Mouse (Mus musculus) spleen, adult 2 months (tissue): ENCODE measurements around the gene Ism1. TPM values are rescaled to one million over a fixed set of nuclear protein-coding genes. Genes with fewer than 3 reads are reported as not detected.

Source experiments
- DNase-seq, 2 experiments: peaks; one replicate each; pipeline versions ENCODE4 v3.0.0 to v3.0.0-alpha.2; 2012 to 2021; ENCODE audit warnings: low spot score in 2 of 2, low read depth in 1 of 2
- H3K27ac ChIP-seq: fragments of 200-500 bp; 2 replicates; pipeline ENCODE4 v1.5.1; 2012; ENCODE audit warnings: low read length, inconsistent platforms; ENCODE audit not compliant: insufficient read depth
- H3K27me3 ChIP-seq: fragments of 200-500 bp; 2 replicates; pipeline ENCODE4 v1.6.1; 2012; ENCODE audit warnings: mild to moderate bottlenecking, moderate library complexity, low read length, inconsistent platforms; ENCODE audit not compliant: control insufficient read depth, insufficient read depth
- H3K36me3 ChIP-seq: fragments of 200-500 bp; 2 replicates; pipeline ENCODE4 v1.6.1; 2012; ENCODE audit warnings: mild to moderate bottlenecking, low read length, inconsistent platforms; ENCODE audit not compliant: control insufficient read depth, insufficient read depth
- H3K4me1 ChIP-seq: fragments of 200-500 bp; 2 replicates; pipeline ENCODE4 v1.6.1; 2011; ENCODE audit warnings: inconsistent platforms; ENCODE audit not compliant: control insufficient read depth, insufficient read depth, insufficient read length
- H3K4me3 ChIP-seq: fragments of 200-500 bp; 2 replicates; pipeline ENCODE4 v1.5.1; 2011; ENCODE audit warnings: mild to moderate bottlenecking, inconsistent platforms; ENCODE audit not compliant: insufficient read depth, insufficient read length; ENCODE audit errors: extremely low read depth
- CTCF ChIP-seq: fragments of 200-500 bp; IDR thresholded peaks from 2 replicates; pipeline ENCODE4 v1.5.1; 2011; ENCODE audit warnings: mild to moderate bottlenecking, inconsistent platforms; ENCODE audit not compliant: insufficient read depth, insufficient read length, insufficient replicate concordance; ENCODE audit errors: extremely low read depth
- POLR2A ChIP-seq: fragments of 200-500 bp; IDR thresholded peaks from 2 replicates; pipeline ENCODE4 v1.6.1; 2011; ENCODE audit warnings: low read depth, low read length, inconsistent platforms
- WGBS: fragments of 180-500 bp; shearing (Covaris S2); methylation state at CpG from one replicate; pipeline ENCODE4 v1.1.7; 2018; 5-methylcytosine and 5-hydroxymethylcytosine counted together
- polyA plus RNA-seq: library from polyadenylated mRNA; depleted of rRNA; stranded (reverse); fragments of >200 nt; gene quantifications from 2 replicates; pipeline ENCODE4 v1.2.3, GENCODE M21; 2012

Gene Ism1
- polyA plus RNA-seq, 1 experiment: 0.28 TPM

GRCm38 (mm10) chr2:139725328-139725727, 47.4 kb downstream of the Ism1 start:
- H3K4me1 ChIP-seq: no peaks in the 10 kb centered on the region
- no peak for DNase-seq
- 52% methylated on average over 3 of the region's 3 CpGs for WGBS
- H3K27me3 ChIP-seq: no peaks in the 10 kb centered on the region
- H3K27ac ChIP-seq: no peak overlapping the region
- H3K36me3 ChIP-seq: no peaks in the 10 kb centered on the region
- no peak overlapping the region for H3K4me3 ChIP-seq
- TF ChIP-seq POLR2A: no peak
- no peak for TF ChIP-seq CTCF

- DNase-seq: no peak
- no peaks in the 10 kb centered on the region for H3K27me3 ChIP-seq
- no peak overlapping the region for H3K4me3 ChIP-seq
- no peak overlapping the region for H3K27ac ChIP-seq
- no peak for TF ChIP-seq POLR2A
- TF ChIP-seq CTCF: no peak
- no peaks in the 10 kb centered on the region for H3K4me1 ChIP-seq
- no peaks in the 10 kb centered on the region for H3K36me3 ChIP-seq
- WGBS: 79% methylated on average over 2 of the region's 2 CpGs
Measured at GRCm38 (mm10) chr2:139728060-139728459, 50.1 kb downstream of the Ism1 start.

GRCm38 (mm10) chr2:139729377-139729776, 51.4 kb downstream of the Ism1 start:
- H3K4me3 ChIP-seq: no peak overlapping the region
- WGBS: 68% methylated on average over 5 of the region's 5 CpGs
- no peak for TF ChIP-seq POLR2A
- no peak for TF ChIP-seq CTCF

GRCm38 (mm10) chr2:139742381-139742780, 64.4 kb downstream of the Ism1 start:
- no peak for DNase-seq
- Histone ChIP-seq H3K4me3 (no peak overlapping the region), H3K4me1 (no peaks in the 10 kb centered on the region), H3K36me3 (no peaks in the 10 kb centered on the region), H3K27me3 (no peaks in the 10 kb centered on the region), H3K27ac (no peak overlapping the region)
- 70% methylated on average over 1 of the region's 1 CpGs for WGBS
- TF ChIP-seq CTCF (no peak), POLR2A (no peak)

More at GRCm38 (mm10) chr2:139729377-139729776, 51.4 kb downstream of the Ism1 start:
- no peaks in the 10 kb centered on the region for H3K36me3 ChIP-seq
- no peaks in the 10 kb centered on the region for H3K27me3 ChIP-seq
- H3K27ac ChIP-seq: no peak overlapping the region
- DNase-seq: no peak
- no peaks in the 10 kb centered on the region for H3K4me1 ChIP-seq

- TF ChIP-seq CTCF (no peak), POLR2A (no peak)
Measured at GRCm38 (mm10) chr2:139757021-139757420, 79.0 kb downstream of the Ism1 start.

GRCm38 (mm10) chr2:139757456-139757855, 79.5 kb downstream of the Ism1 start:
- WGBS: 93% methylated on average over 1 of the region's 1 CpGs
- no peak for DNase-seq
- no peaks in the 10 kb centered on the region for H3K36me3 ChIP-seq
- no peaks in the 10 kb centered on the region for H3K27me3 ChIP-seq
- H3K27ac ChIP-seq: no peak overlapping the region
- no peaks in the 10 kb centered on the region for H3K4me1 ChIP-seq
- TF ChIP-seq CTCF (no peak), POLR2A (no peak)
- no peak overlapping the region for H3K4me3 ChIP-seq

More at GRCm38 (mm10) chr2:139757021-139757420, 79.0 kb downstream of the Ism1 start:
- 83% methylated on average over 8 of the region's 8 CpGs for WGBS
- Histone ChIP-seq H3K4me3 (no peak overlapping the region), H3K4me1 (no peaks in the 10 kb centered on the region), H3K27me3 (no peaks in the 10 kb centered on the region), H3K36me3 (no peaks in the 10 kb centered on the region), H3K27ac (no peak overlapping the region)
- no peak for DNase-seq

GRCm38 (mm10) chr2:139764355-139764754, 86.4 kb downstream of the Ism1 start:
- DNase-seq: no peak
- H3K36me3 ChIP-seq: no peaks in the 10 kb centered on the region
- H3K4me3 ChIP-seq: no peak overlapping the region
- TF ChIP-seq CTCF (no peak), POLR2A (no peak)
- 72% methylated on average over 5 of the region's 5 CpGs for WGBS
- no peaks in the 10 kb centered on the region for H3K4me1 ChIP-seq
- no peak overlapping the region for H3K27ac ChIP-seq
- H3K27me3 ChIP-seq: no peaks in the 10 kb centered on the region
